ENCODE assay signal across 12 mouse cellular contexts in the genomic region with DNA sequence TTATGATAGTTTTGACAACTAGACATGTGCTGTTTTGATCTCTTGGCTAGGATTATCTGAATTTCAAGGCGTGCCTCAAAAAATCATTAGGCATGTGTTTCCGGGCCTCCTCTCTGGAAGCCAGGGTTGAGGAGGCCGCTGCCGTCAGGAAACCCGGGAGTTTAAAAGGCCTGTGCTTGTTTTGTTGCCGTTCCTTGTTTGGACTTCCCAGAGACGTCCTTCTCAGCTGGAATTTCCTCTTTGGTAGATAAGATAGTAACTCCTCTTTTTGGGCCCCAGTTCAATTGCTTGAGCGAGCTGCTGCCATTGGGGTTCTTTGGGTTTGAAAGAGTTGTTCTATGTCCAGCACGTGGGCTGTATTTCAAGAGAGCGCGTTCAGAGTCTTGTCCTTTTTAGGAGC. TPM values are rescaled to one million over a fixed set of nuclear protein-coding genes. Genes with fewer than 3 reads are reported as not detected.
DNase-seq lines count a peak whose midpoint lies in the region; ATAC-seq and TF ChIP-seq lines count a peak whose summit lies in the region.
"Had no signal": no experiment of that assay in that cellular context is flagged by ENCODE, and none has a peak within 500 bp of the region (broad histone marks: within the 10 kb centered on the region; RNA-seq: fewer than 3 reads in every experiment).

No protein-coding gene starts in this region.

- H3K9ac ChIP-seq in heart, embryonic 16.5 days (ENCODE audit: low read length), result no peak overlapping the region
- H3K9ac ChIP-seq in liver, postnatal 0 days (replicated peaks), result no peak overlapping the region
- no peak overlapping the region for H3K9ac ChIP-seq in forebrain, embryonic 13.5 days
- H3K9ac ChIP-seq: embryonic facial prominence, embryonic 15.5 days had no signal

- H3K4me3 ChIP-seq in E14TG2a.4 (replicated peaks; ENCODE audit: low read length), result peak overlapping the region; percentile 41; the same call in 1 of the 2 replicates
- H3K4me3 ChIP-seq in brown adipose tissue, adult 24 weeks (ENCODE audit: insufficient read depth, low read depth, low read length), result no peak overlapping the region
- H3K4me3 ChIP-seq in heart, embryonic 16.5 days (ENCODE audit: low read length), result no peak overlapping the region
- no peak overlapping the region for H3K4me3 ChIP-seq in liver, postnatal 0 days (ENCODE audit: low read depth, low read length)
- H3K4me3 ChIP-seq in forebrain, embryonic 13.5 days, result no peak overlapping the region
- H3K4me3 ChIP-seq: embryonic facial prominence, embryonic 15.5 days had no signal

- ATAC-seq in heart, embryonic 16.5 days (replicated peaks; ENCODE audit: extremely low read depth, insufficient read depth, low FRiP score), result no peak; the same call in 1 of the 2 replicates
- no peak for ATAC-seq in liver, postnatal 0 days
- ATAC-seq in CD4-positive, CD25-positive, alpha-beta regulatory T cell, adult 4 months, result no peak
- ATAC-seq in forebrain, embryonic 13.5 days, result no peak
- ATAC-seq: hindbrain, postnatal 0 days had no signal

- 37% methylated on average over 11 of the region's 11 CpGs for WGBS in heart, embryonic 16.5 days
- WGBS in liver, postnatal 0 days (ENCODE audit: insufficient replicate concordance), result 71% methylated on average over 11 of the region's 11 CpGs
- 83% methylated on average over 11 of the region's 11 CpGs for WGBS in forebrain, embryonic 13.5 days

- TF ChIP-seq EP300 in liver, postnatal 0 days (IDR thresholded peaks at IDR 0.05; ENCODE audit: low read depth), result no peak

- TF ChIP-seq CTCF in E14TG2a.4 (conservative IDR thresholded peaks at IDR 0.05; ENCODE audit: low read length), result no peak
- TF ChIP-seq CTCF in liver, postnatal 0 days (IDR thresholded peaks at IDR 0.05; ENCODE audit: low read depth), result no peak

- peak overlapping the region; percentile 86 for H3K27ac ChIP-seq in brown adipose tissue, adult 24 weeks (replicated peaks; ENCODE audit: low read depth, low read length)
- H3K27ac ChIP-seq in heart, embryonic 16.5 days (ENCODE audit: low read length), result peak overlapping the region; percentile 50; the same call in 1 of the 2 replicates
- peak overlapping the region; percentile 49; the same call in 1 of the 2 replicates for H3K27ac ChIP-seq in liver, postnatal 0 days (ENCODE audit: low read depth)
- no peak overlapping the region for H3K27ac ChIP-seq in forebrain, embryonic 13.5 days
- H3K27ac ChIP-seq: embryonic facial prominence, embryonic 15.5 days; hindbrain, postnatal 0 days had no signal

- no peak for DNase-seq in liver, postnatal 0 days
- no peak for DNase-seq in gastrocnemius, adult 18-20 months (ENCODE audit: low spot score)
- DNase-seq in cerebellum, adult 9-11 months, result no peak
- DNase-seq: adrenal gland, postnatal 14 days; thymus, adult 18-20 months had no signal

- H3K36me3 ChIP-seq in E14TG2a.4 (ENCODE audit: insufficient read depth, low read length), result peaks cover 92% of the 10 kb centered on the region
- peaks cover 8% of the 10 kb centered on the region for H3K36me3 ChIP-seq in heart, embryonic 16.5 days (ENCODE audit: control insufficient read depth, insufficient read depth)
- peaks cover 36% of the 10 kb centered on the region for H3K36me3 ChIP-seq in liver, postnatal 0 days (replicated peaks; ENCODE audit: insufficient read depth, low read length)
- H3K36me3 ChIP-seq in forebrain, embryonic 13.5 days (ENCODE audit: poor library complexity, severe bottlenecking), result peaks cover 48% of the 10 kb centered on the region

- no peaks in the 10 kb centered on the region for H3K9me3 ChIP-seq in E14TG2a.4 (ENCODE audit: low read length)
- no peaks in the 10 kb centered on the region for H3K9me3 ChIP-seq in heart, embryonic 16.5 days (replicated peaks; ENCODE audit: control insufficient read depth, low read length)
- no peaks in the 10 kb centered on the region for H3K9me3 ChIP-seq in liver, postnatal 0 days (ENCODE audit: low read length)
- no peaks in the 10 kb centered on the region for H3K9me3 ChIP-seq in forebrain, embryonic 13.5 days (replicated peaks)
- H3K9me3 ChIP-seq: embryonic facial prominence, embryonic 15.5 days had no signal

- H3K4me2 ChIP-seq in heart, embryonic 16.5 days (ENCODE audit: low read depth, low read length), result no peak overlapping the region
- H3K4me2 ChIP-seq in liver, postnatal 0 days (ENCODE audit: low read depth, low read length), result no peak overlapping the region
- no peak overlapping the region for H3K4me2 ChIP-seq in forebrain, embryonic 13.5 days
- H3K4me2 ChIP-seq: embryonic facial prominence, embryonic 15.5 days had no signal

- H3K27me3 ChIP-seq in E14TG2a.4 (ENCODE audit: insufficient read depth, low read length), result no peaks in the 10 kb centered on the region
- H3K27me3 ChIP-seq in heart, embryonic 16.5 days (ENCODE audit: control insufficient read depth, insufficient read depth, low read length), result no peaks in the 10 kb centered on the region
- H3K27me3 ChIP-seq in liver, postnatal 0 days (ENCODE audit: insufficient read depth, low read length), result no peaks in the 10 kb centered on the region
- no peaks in the 10 kb centered on the region for H3K27me3 ChIP-seq in forebrain, embryonic 13.5 days
- H3K27me3 ChIP-seq: embryonic facial prominence, embryonic 15.5 days had no signal

- peaks cover 66% of the 10 kb centered on the region for H3K4me1 ChIP-seq in E14TG2a.4 (replicated peaks; ENCODE audit: low read depth, low read length)
- H3K4me1 ChIP-seq in brown adipose tissue, adult 24 weeks (ENCODE audit: control insufficient read depth, insufficient read depth, insufficient read length, low read length), result peaks cover 7% of the 10 kb centered on the region; the same call in 1 of the 2 replicates
- peaks cover 10% of the 10 kb centered on the region for H3K4me1 ChIP-seq in heart, embryonic 16.5 days (ENCODE audit: control insufficient read depth, insufficient read depth, low read length)
- no peaks in the 10 kb centered on the region for H3K4me1 ChIP-seq in liver, postnatal 0 days (ENCODE audit: insufficient read depth)
- H3K4me1 ChIP-seq in forebrain, embryonic 13.5 days, result peaks cover 10% of the 10 kb centered on the region; the same call in 1 of the 2 replicates
- H3K4me1 ChIP-seq: embryonic facial prominence, embryonic 15.5 days had no signal

RNA-seq across cellular contexts. Expression of gene Cit, which starts 21.2 kb away (rescaled TPM):
- polyA plus RNA-seq in brown adipose tissue, adult 24 weeks (2012; ENCODE audit: insufficient read depth, insufficient read length, missing spikeins), result 0.12 and 0.13 TPM in 2 replicates
- 21.7 and 23.1 TPM in 2 replicates for polyA plus RNA-seq in heart, embryonic 16.5 days (2015; fragmentation: Nextera tagmentation; extraction: Ambion mirVana)
- polyA plus RNA-seq in liver, postnatal 0 days (2015; fragmentation: Nextera tagmentation; extraction: Ambion mirVana), result 9.1 and 11.5 TPM in 2 replicates
- polyA plus RNA-seq in CD4-positive, CD25-positive, alpha-beta regulatory T cell, adult 4 months (2017; shearing (Covaris generic)), result 1 to 10 TPM; 3.8 to 4.9 TPM
- 30.8 and 31.3 TPM in 2 replicates for polyA plus RNA-seq in forebrain, embryonic 13.5 days (2015; fragmentation: Nextera tagmentation; extraction: Ambion mirVana)
- under 1 TPM; 0.19 to 0.43 TPM for total RNA-seq in gastrocnemius, adult 18-20 months (2021)
